Mouse (Mus musculus): ENCODE measurements around the gene 1700042G07Rik.

The 1700042G07Rik gene

GRCm38 (mm10) chr4:116173072-116173471, at the start of gene 1700042G07Rik, which contains the start of gene Gm49337:
Gene 1700042G07Rik (plus strand): TSS chr4:116173372.
Gene Gm49337 (plus strand): TSS chr4:116173384.
- in situ Hi-C loops (cut with MboI; ENCODE audit: low sequenced_read_pairs): no loop called here

- in situ Hi-C loops (cut with MboI; ENCODE audit: low sequenced_read_pairs): no loop called here
Measured at GRCm38 (mm10) chr4:116123602-116124519, 49.3 kb upstream of the 1700042G07Rik start, which contains the start of the genes Rad54l and Pomgnt1. Gene Rad54l (minus strand): TSS chr4:116123690. Gene Pomgnt1 (plus strand): TSS chr4:116123840.

- in situ Hi-C loops (cut with MboI; ENCODE audit: low sequenced_read_pairs): no loop called here
Measured at GRCm38 (mm10) chr4:116125803-116126386, 47.3 kb upstream of the 1700042G07Rik start.

GRCm38 (mm10) chr4:116127956-116128355, 45.2 kb upstream of the 1700042G07Rik start:
- in situ Hi-C loops (cut with MboI; ENCODE audit: low sequenced_read_pairs): no loop called here

GRCm38 (mm10) chr4:116133126-116133525, 40.0 kb upstream of the 1700042G07Rik start:
- in situ Hi-C loops (cut with MboI; ENCODE audit: low sequenced_read_pairs): no loop called here

GRCm38 (mm10) chr4:116134990-116135389, 38.2 kb upstream of the 1700042G07Rik start:
- in situ Hi-C loops (cut with MboI; ENCODE audit: low sequenced_read_pairs): no loop called here

- in situ Hi-C loops (cut with MboI; ENCODE audit: low sequenced_read_pairs): no loop called here
Measured at GRCm38 (mm10) chr4:116137421-116137996, 35.7 kb upstream of the 1700042G07Rik start.

GRCm38 (mm10) chr4:116140801-116141574, 32.2 kb upstream of the 1700042G07Rik start:
- in situ Hi-C loops (cut with MboI; ENCODE audit: low sequenced_read_pairs): no loop called here

GRCm38 (mm10) chr4:116141736-116142135, 31.4 kb upstream of the 1700042G07Rik start:
- in situ Hi-C loops (cut with MboI; ENCODE audit: low sequenced_read_pairs): no loop called here

GRCm38 (mm10) chr4:116142269-116142668, 30.9 kb upstream of the 1700042G07Rik start:
- in situ Hi-C loops (cut with MboI; ENCODE audit: low sequenced_read_pairs): no loop called here

GRCm38 (mm10) chr4:116143317-116143811, 29.8 kb upstream of the 1700042G07Rik start:
- in situ Hi-C loops (cut with MboI; ENCODE audit: low sequenced_read_pairs): no loop called here

- in situ Hi-C loops (cut with MboI; ENCODE audit: low sequenced_read_pairs): no loop called here
Measured at GRCm38 (mm10) chr4:116143891-116144717, 29.1 kb upstream of the 1700042G07Rik start.

- in situ Hi-C loops (cut with MboI; ENCODE audit: low sequenced_read_pairs): no loop called here
Measured at GRCm38 (mm10) chr4:116149812-116150155, 23.4 kb upstream of the 1700042G07Rik start.

- in situ Hi-C loops (cut with MboI; ENCODE audit: low sequenced_read_pairs): no loop called here
Measured at GRCm38 (mm10) chr4:116150156-116150861, 22.9 kb upstream of the 1700042G07Rik start.

GRCm38 (mm10) chr4:116150862-116151221, 22.3 kb upstream of the 1700042G07Rik start:
- in situ Hi-C loops (cut with MboI; ENCODE audit: low sequenced_read_pairs): no loop called here

GRCm38 (mm10) chr4:116151238-116151637, 21.9 kb upstream of the 1700042G07Rik start, which contains the start of gene Lurap1:
Gene Lurap1 (minus strand): TSS chr4:116151338.
- in situ Hi-C loops (cut with MboI; ENCODE audit: low sequenced_read_pairs): no loop called here

GRCm38 (mm10) chr4:116152702-116153101, 20.5 kb upstream of the 1700042G07Rik start:
- in situ Hi-C loops (cut with MboI; ENCODE audit: low sequenced_read_pairs): no loop called here

GRCm38 (mm10) chr4:116157882-116158281, 15.3 kb upstream of the 1700042G07Rik start:
- in situ Hi-C loops (cut with MboI; ENCODE audit: low sequenced_read_pairs): no loop called here

- in situ Hi-C loops (cut with MboI; ENCODE audit: low sequenced_read_pairs): no loop called here
Measured at GRCm38 (mm10) chr4:116159912-116160311, 13.3 kb upstream of the 1700042G07Rik start.

All from CH12F3 (cell line).